Mouse (Mus musculus): Measurements from ENCODE around the gene Gm5150.
"Not testable (repeated sequence)": the region's sequence is repeated elsewhere in the genome, so short reads cannot be mapped to it uniquely, and the experiment has no call there.

DNA sequence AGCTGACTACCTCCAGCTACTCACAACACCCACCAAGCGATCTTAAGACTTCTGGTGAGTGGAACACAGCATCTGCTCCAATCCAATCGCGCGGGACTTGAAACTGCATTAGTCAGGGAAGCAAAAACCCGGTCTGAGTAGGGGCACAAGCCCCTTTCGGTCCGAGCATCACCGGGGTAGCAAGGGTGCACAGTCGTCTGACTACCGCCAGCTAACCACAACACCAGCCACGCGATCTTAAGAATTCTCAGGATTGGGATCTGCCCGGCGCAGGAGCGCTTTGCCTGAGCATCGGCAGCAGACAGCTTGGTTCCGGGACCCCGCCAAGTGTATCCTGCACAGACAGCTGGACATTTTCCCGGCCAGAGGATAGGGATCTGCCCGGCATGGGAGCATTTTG lies 45.5 kb upstream of the Gm5150 start:
- TF ChIP-seq GATA1, TAL1 (IDR thresholded peaks at IDR 0.05; ENCODE audit: low read length): not testable (repeated sequence)
